Mouse (Mus musculus) lung, postnatal 0 days (tissue): ENCODE data around the gene Uvrag. TPM values are rescaled to one million over a fixed set of nuclear protein-coding genes. Genes with fewer than 3 reads are reported as not detected.
A peak's percentile ranks its signal among the peaks of the same experiment; 100 is the strongest.

ENCODE experiments used
- ATAC-seq: fragments of 200-750 bp; cut with Nextera tagmentation; 2 replicates; pipeline ENCODE4 v1.8.0; 2017; ENCODE audit warnings: moderate library complexity
- DNase-seq: peaks from one replicate; pipeline ENCODE4 v3.0.0-alpha.2; 2016; ENCODE audit warnings: low spot score
- H3K27ac ChIP-seq: fragments of 300-500 bp; sonication (generic); 2 replicates; pipeline ENCODE4 v1.5.1; 2014; ENCODE audit warnings: antibody characterized with exemption, mild to moderate bottlenecking, low read length, mixed read lengths
- H3K27me3 ChIP-seq: fragments of 300-500 bp; sonication (generic); replicated peaks from 2 replicates; pipeline ENCODE4 v1.6.1; 2014; ENCODE audit warnings: low read length, mixed read lengths; ENCODE audit not compliant: insufficient read depth
- H3K36me3 ChIP-seq: fragments of 300-500 bp; sonication (generic); 2 replicates; pipeline ENCODE4 v1.6.1; 2014; ENCODE audit warnings: low read length, mixed read lengths; ENCODE audit not compliant: insufficient read depth
- H3K4me1 ChIP-seq: fragments of 300-500 bp; sonication (generic); 2 replicates; pipeline ENCODE4 v1.6.1; 2014; ENCODE audit warnings: antibody characterized with exemption, low read depth, low read length, mixed read lengths; ENCODE audit not compliant: insufficient read depth
- H3K4me2 ChIP-seq: fragments of 300-500 bp; sonication (generic); replicated peaks from 2 replicates; pipeline ENCODE4 v1.6.1; 2014; ENCODE audit warnings: low read depth, mild to moderate bottlenecking, low read length, moderate library complexity, mixed read lengths
- H3K4me3 ChIP-seq: fragments of 300-500 bp; sonication (generic); 2 replicates; pipeline ENCODE4 v1.5.1; 2014; ENCODE audit warnings: low read depth, low read length
- H3K9ac ChIP-seq: fragments of 300-500 bp; sonication (generic); replicated peaks from 2 replicates; pipeline ENCODE4 v1.6.1; 2014; ENCODE audit warnings: low read depth, mild to moderate bottlenecking
- H3K9me3 ChIP-seq: fragments of 300-500 bp; sonication (generic); 2 replicates; pipeline ENCODE4 v1.6.1; 2016; ENCODE audit warnings: low read length, mixed read lengths
- CTCF ChIP-seq: IDR thresholded peaks from 2 replicates; pipeline ENCODE4 v1.5.1; 2016; ENCODE audit warnings: antibody characterized with exemption, mild to moderate bottlenecking
- EP300 ChIP-seq: IDR thresholded peaks from 2 replicates; pipeline ENCODE4 v1.6.1; 2016; ENCODE audit warnings: antibody characterized with exemption, mild to moderate bottlenecking, control low read depth
- WGBS: fragments of 180-500 bp; shearing (Covaris S2); extraction: QIAGEN DNeasy Blood & Tissue Kit; methylation state at CpG from one replicate; pipeline ENCODE4 v1.1.7; 2014; 5-methylcytosine and 5-hydroxymethylcytosine counted together
- polyA plus RNA-seq: library from polyadenylated mRNA; unstranded; fragments of >200 nt; fragmentation: Nextera tagmentation; extraction: Ambion mirVana; gene quantifications from 2 replicates; pipeline ENCODE4 v1.2.1, GENCODE M21; 2015

The Uvrag gene
- polyA plus RNA-seq, 1 experiment from 2014 or later: 23.4 TPM

GRCm38 (mm10) chr7:99161529-99161928, 20.6 kb upstream of the Uvrag start:
- no peak for DNase-seq
- TF ChIP-seq CTCF (no peak), EP300 (no peak)
- 0 out of 2 replicates have a peak, but pooled peaks have one; percentile 13 for ATAC-seq
- Histone ChIP-seq H3K4me3 (no peak overlapping the region), H3K36me3 (peaks cover 3% of the 10 kb centered on the region; the same call in 1 of the 2 replicates), H3K27me3 (no peaks in the 10 kb centered on the region), H3K27ac (no peak overlapping the region), H3K4me1 (no peaks in the 10 kb centered on the region), H3K4me2 (no peak overlapping the region), H3K9me3 (no peaks in the 10 kb centered on the region), H3K9ac (no peak overlapping the region)
- 44% methylated on average over 4 of the region's 4 CpGs for WGBS

DNA sequence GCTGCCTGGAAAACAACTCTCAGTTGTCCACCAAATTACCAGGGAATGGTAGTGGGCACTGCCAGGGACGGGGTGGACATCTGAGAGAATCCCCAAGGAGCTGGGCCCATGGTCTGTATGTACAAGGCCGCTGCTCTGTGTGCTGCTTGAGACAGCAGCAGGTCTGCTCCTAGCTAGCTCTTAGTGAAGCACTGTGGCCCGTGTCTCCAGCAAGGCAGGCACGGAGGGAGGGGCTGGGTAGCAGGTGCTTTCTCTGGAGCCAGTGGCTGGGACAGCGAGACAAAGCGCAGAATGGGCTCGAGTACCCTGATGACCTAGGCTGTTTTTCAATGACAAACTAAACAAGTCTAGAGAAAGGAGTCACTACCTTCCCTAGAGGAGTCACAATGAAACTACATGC, 20.1 kb upstream of the Uvrag start:
- Histone ChIP-seq H3K36me3 (peaks cover 3% of the 10 kb centered on the region; the same call in 1 of the 2 replicates), H3K27ac (no peak overlapping the region), H3K9me3 (no peaks in the 10 kb centered on the region), H3K4me3 (no peak overlapping the region), H3K4me1 (peaks cover under 1% of the 10 kb centered on the region; the same call in 1 of the 2 replicates), H3K4me2 (no peak overlapping the region), H3K9ac (no peak overlapping the region), H3K27me3 (no peaks in the 10 kb centered on the region)
- no peak for DNase-seq
- TF ChIP-seq CTCF (no peak), EP300 (no peak)
- no peak for ATAC-seq
- WGBS: 80% methylated on average over 7 of the region's 7 CpGs

DNA sequence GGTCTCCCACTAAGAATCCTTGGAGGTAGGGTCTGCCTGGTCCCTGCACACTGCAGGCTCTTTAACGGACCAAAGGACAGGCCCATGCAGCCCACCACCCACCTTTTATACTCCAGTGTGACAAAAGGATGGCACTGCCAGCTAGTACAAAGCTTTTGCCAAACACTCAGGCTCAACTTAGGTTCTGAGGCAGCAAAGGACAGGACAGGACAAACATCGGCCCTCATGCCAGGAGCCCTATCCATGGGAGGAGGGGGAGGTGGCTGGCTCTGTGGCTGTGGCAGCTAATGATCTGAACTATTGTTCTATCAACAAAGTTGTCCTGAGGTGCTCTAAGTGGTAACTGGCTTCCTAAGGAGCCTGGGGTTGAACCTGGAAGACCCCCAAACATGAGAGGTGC, 18.5 kb upstream of the Uvrag start:
- TF ChIP-seq CTCF: no peak
- TF ChIP-seq EP300: no peak
- no peak for DNase-seq
- H3K27ac ChIP-seq: no peak overlapping the region
- no peak overlapping the region for H3K4me3 ChIP-seq
- H3K36me3 ChIP-seq: peaks cover 3% of the 10 kb centered on the region; the same call in 1 of the 2 replicates
- H3K4me2 ChIP-seq: no peak overlapping the region
- 89% methylated on average over 2 of the region's 2 CpGs for WGBS
- ATAC-seq: no peak
- no peaks in the 10 kb centered on the region for H3K9me3 ChIP-seq
- no peaks in the 10 kb centered on the region for H3K27me3 ChIP-seq
- peaks cover 8% of the 10 kb centered on the region for H3K4me1 ChIP-seq
- no peak overlapping the region for H3K9ac ChIP-seq

GRCm38 (mm10) chr7:99158904-99159303, 18.0 kb upstream of the Uvrag start:
- H3K4me1 ChIP-seq: peaks cover 8% of the 10 kb centered on the region
- no peak for ATAC-seq

GRCm38 (mm10) chr7:99158011-99158410, 17.1 kb upstream of the Uvrag start:
- WGBS: 72% methylated on average over 8 of the region's 8 CpGs
- no peak for TF ChIP-seq EP300
- TF ChIP-seq CTCF: no peak

More at GRCm38 (mm10) chr7:99158904-99159303, 18.0 kb upstream of the Uvrag start:
- no peak overlapping the region for H3K4me2 ChIP-seq
- no peaks in the 10 kb centered on the region for H3K9me3 ChIP-seq
- no peak for DNase-seq
- peaks cover 3% of the 10 kb centered on the region; the same call in 1 of the 2 replicates for H3K36me3 ChIP-seq
- no peak for TF ChIP-seq EP300
- no peak for TF ChIP-seq CTCF
- no peak overlapping the region for H3K9ac ChIP-seq
- H3K4me3 ChIP-seq: no peak overlapping the region
- 83% methylated on average over 5 of the region's 5 CpGs for WGBS
- H3K27ac ChIP-seq: no peak overlapping the region
- H3K27me3 ChIP-seq: no peaks in the 10 kb centered on the region

GRCm38 (mm10) chr7:99156737-99157136, 15.8 kb upstream of the Uvrag start:
- DNase-seq (no peak), ATAC-seq (no peak)
- no peak overlapping the region for H3K4me2 ChIP-seq
- H3K27me3 ChIP-seq: no peaks in the 10 kb centered on the region
- no peak overlapping the region for H3K27ac ChIP-seq
- H3K9ac ChIP-seq: no peak overlapping the region
- peaks cover 8% of the 10 kb centered on the region for H3K4me1 ChIP-seq
- WGBS: 81% methylated on average over 10 of the region's 10 CpGs
- TF ChIP-seq EP300: no peak
- TF ChIP-seq CTCF: no peak
- no peaks in the 10 kb centered on the region for H3K9me3 ChIP-seq
- H3K4me3 ChIP-seq: no peak overlapping the region
- H3K36me3 ChIP-seq: no peaks in the 10 kb centered on the region

More at GRCm38 (mm10) chr7:99158011-99158410, 17.1 kb upstream of the Uvrag start:
- no peaks in the 10 kb centered on the region for H3K9me3 ChIP-seq
- no peak overlapping the region for H3K4me3 ChIP-seq
- H3K36me3 ChIP-seq: no peaks in the 10 kb centered on the region
- no peak for DNase-seq
- no peak overlapping the region for H3K27ac ChIP-seq
- H3K4me2 ChIP-seq: no peak overlapping the region
- no peak overlapping the region for H3K9ac ChIP-seq
- H3K27me3 ChIP-seq: no peaks in the 10 kb centered on the region
- H3K4me1 ChIP-seq: peaks cover 8% of the 10 kb centered on the region
- ATAC-seq: no peak
